Mouse (Mus musculus): ENCODE measurements around the gene Tmem161a. TPM values are rescaled to one million over a fixed set of nuclear protein-coding genes. Genes with fewer than 3 reads are reported as not detected.

Gene Tmem161a
- total and polyA plus RNA-seq, 3 experiments: 48.5 to 73.6 (median 65.0) TPM

- Histone ChIP-seq H3K36me3 (replicated peaks in 1 of 2; ENCODE audit: control insufficient read depth in 1 of 2, insufficient read depth in 1 of 2, low read length in 1 of 2) (peaks cover 15 to 59% of the 10 kb centered on the region in 2 experiments), H3K4me2 (ENCODE audit: insufficient read depth, low read depth, poor library complexity, severe bottlenecking) (no peak overlapping the region), H3K27ac (ENCODE audit: insufficient read depth, low read depth) (no peak overlapping the region), H3K9me3 (replicated peaks; ENCODE audit: low read length) (no peaks in the 10 kb centered on the region), H3K27me3 (replicated peaks) (no peaks in the 10 kb centered on the region), H3K4me3 (replicated peaks in 1 of 3; ENCODE audit: low read depth in 2 of 3, low read length in 2 of 3, poor library complexity in 1 of 3) (no peak overlapping the region), H3K9ac (ENCODE audit: insufficient read depth, low read depth) (no peak overlapping the region), H3K4me1 (ENCODE audit: control insufficient read depth in 1 of 2, insufficient read depth in 2 of 2) (0 out of 4 replicates have a peak, but pooled peaks cover 0 to 2% of the 10 kb centered on the region in 2 experiments), H3K79me2 (replicated peaks; ENCODE audit: control insufficient read depth, extremely low read depth, insufficient read depth, poor library complexity, severe bottlenecking) (no peaks in the 10 kb centered on the region)
- no peak for TF ChIP-seq ZKSCAN1 (IDR thresholded peaks at IDR 0.05; ENCODE audit: borderline replicate concordance, low read depth, low read length)
- TF ChIP-seq UBTF (IDR thresholded peaks at IDR 0.05; ENCODE audit: low read depth, low read length): no peak
- no peak for TF ChIP-seq PAX5 (IDR thresholded peaks at IDR 0.05; ENCODE audit: low read length)
- no peak for TF ChIP-seq MAFK (IDR thresholded peaks at IDR 0.05; ENCODE audit: insufficient replicate concordance, low read length)
- no peak for TF ChIP-seq POLR2AphosphoS2 (IDR thresholded peaks at IDR 0.05; ENCODE audit: low read depth, low read length)
- TF ChIP-seq GABPA (IDR thresholded peaks at IDR 0.05; ENCODE audit: insufficient replicate concordance, low read depth, low read length): no peak
- TF ChIP-seq POLR2A (IDR thresholded peaks at IDR 0.05; ENCODE audit: low read depth, low read length): no peak
- no peak for TF ChIP-seq USF1 (IDR thresholded peaks at IDR 0.05; ENCODE audit: low read depth, low read length)
- TF ChIP-seq IRF4 (IDR thresholded peaks at IDR 0.05; ENCODE audit: low read depth, low read length): no peak
- no peak for TF ChIP-seq TBP (conservative IDR thresholded peaks at IDR 0.05; ENCODE audit: low read depth, low read length)
- TF ChIP-seq CTCF (conservative IDR thresholded peaks at IDR 0.05 in 1 of 2, IDR thresholded peaks at IDR 0.05 in 1 of 2; ENCODE audit: low read depth in 2 of 2, low read length in 2 of 2): no peak
- no peak for TF ChIP-seq KAT2A (IDR thresholded peaks at IDR 0.05; ENCODE audit: insufficient replicate concordance, low read length)
- TF ChIP-seq CHD1 (IDR thresholded peaks at IDR 0.05; ENCODE audit: low read depth, low read length): no peak
- no peak for TF ChIP-seq EP300 (IDR thresholded peaks at IDR 0.05; ENCODE audit: low read length)
- TF ChIP-seq MAX (IDR thresholded peaks at IDR 0.05; ENCODE audit: low read length): no peak
- TF ChIP-seq RCOR1 (conservative IDR thresholded peaks at IDR 0.05; ENCODE audit: low read depth, low read length): no peak
- TF ChIP-seq MAZ (IDR thresholded peaks at IDR 0.05; ENCODE audit: low read depth, low read length): no peak
- dilution Hi-C loops (cut with MboI; ENCODE audit: extremely low pct_ligation_motif_present, extremely low pct_unique_long_range_greater_than_20kb, low sequenced_read_pairs): no loop called here
- in situ Hi-C loops (cut with MboI; ENCODE audit: low pct_ligation_motif_present, low pct_unique_long_range_greater_than_20kb, low sequenced_read_pairs): no loop called here
- DNase-seq (ENCODE audit: extremely low read depth): no peak
Measured at GRCm38 (mm10) chr8:70220911-70221310, 48.8 kb downstream of the Tmem161a start.

GRCm38 (mm10) chr8:70222041-70222440 is 49.9 kb downstream of the Tmem161a start:
- H3K9me3 ChIP-seq (replicated peaks; ENCODE audit: low read length): no peaks in the 10 kb centered on the region
- H3K4me1 ChIP-seq (ENCODE audit: control insufficient read depth in 1 of 2, insufficient read depth in 2 of 2): 0 out of 4 replicates have a peak, but pooled peaks cover 0 to 2% of the 10 kb centered on the region in 2 experiments
- H3K9ac ChIP-seq (ENCODE audit: insufficient read depth, low read depth): no peak overlapping the region
- no peaks in the 10 kb centered on the region for H3K27me3 ChIP-seq (replicated peaks)
- H3K36me3 ChIP-seq (replicated peaks in 1 of 2; ENCODE audit: control insufficient read depth in 1 of 2, insufficient read depth in 1 of 2, low read length in 1 of 2): peaks cover 15 to 61% of the 10 kb centered on the region in 2 experiments
- H3K79me2 ChIP-seq (replicated peaks; ENCODE audit: control insufficient read depth, extremely low read depth, insufficient read depth, poor library complexity, severe bottlenecking): no peaks in the 10 kb centered on the region
- dilution Hi-C loops (cut with MboI; ENCODE audit: extremely low pct_ligation_motif_present, extremely low pct_unique_long_range_greater_than_20kb, low sequenced_read_pairs) (no loop called here), in situ Hi-C loops (cut with MboI; ENCODE audit: low pct_ligation_motif_present, low pct_unique_long_range_greater_than_20kb, low sequenced_read_pairs) (no loop called here)
- H3K4me3 ChIP-seq (replicated peaks in 1 of 3; ENCODE audit: low read depth in 2 of 3, low read length in 2 of 3, poor library complexity in 1 of 3): no peak overlapping the region
- no peak for TF ChIP-seq USF2 (conservative IDR thresholded peaks at IDR 0.05; ENCODE audit: low read depth, low read length)
- TF ChIP-seq SMC3 (IDR thresholded peaks at IDR 0.05; ENCODE audit: low read depth, low read length): no peak
- TF ChIP-seq HCFC1 (IDR thresholded peaks at IDR 0.05; ENCODE audit: low read depth, low read length): no peak
- TF ChIP-seq PAX5 (IDR thresholded peaks at IDR 0.05; ENCODE audit: low read length): no peak
- no peak for TF ChIP-seq BHLHE40 (IDR thresholded peaks at IDR 0.05; ENCODE audit: low read depth, low read length)
- TF ChIP-seq CTCF (conservative IDR thresholded peaks at IDR 0.05 in 1 of 2, IDR thresholded peaks at IDR 0.05 in 1 of 2; ENCODE audit: low read depth in 2 of 2, low read length in 2 of 2): no peak
- no peak for TF ChIP-seq MAFK (IDR thresholded peaks at IDR 0.05; ENCODE audit: insufficient replicate concordance, low read length)
- H3K27ac ChIP-seq (ENCODE audit: insufficient read depth, low read depth): no peak overlapping the region
- no peak for DNase-seq (ENCODE audit: extremely low read depth)
- H3K4me2 ChIP-seq (ENCODE audit: insufficient read depth, low read depth, poor library complexity, severe bottlenecking): no peak overlapping the region
